Mouse (Mus musculus): ENCODE measurements at regions not wholly inside any gene's neighbourhood (a gene's known extent, or its start where the extent isn't known, plus 50 kb on each side); places are given as distances from the start of the nearest gene placed in this dataset.

DNA sequence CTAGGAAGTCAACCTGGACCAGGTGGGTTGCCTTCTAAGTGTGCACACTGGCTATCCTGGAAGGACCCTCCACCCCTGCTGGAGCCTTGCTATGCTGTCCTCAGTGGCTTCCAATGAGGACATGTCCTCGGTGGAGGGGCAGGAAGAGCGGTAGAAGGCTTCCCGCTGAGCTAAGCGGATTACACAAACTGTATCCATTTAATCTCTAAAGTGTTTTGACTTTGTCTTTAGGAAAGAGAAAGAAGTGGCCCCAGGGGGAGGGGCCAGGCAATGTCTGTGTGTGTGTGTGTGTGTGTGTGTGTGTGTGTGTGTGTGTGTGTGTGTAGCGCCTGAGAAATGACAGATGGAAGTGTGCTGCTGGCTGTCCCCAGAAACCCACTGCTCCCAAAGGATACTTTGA, 71.6 kb upstream of the Zc3h12a start:
- ATAC-seq, result no peak
- Histone ChIP-seq H3K4me1 (replicated peaks; ENCODE audit: control insufficient read depth, insufficient read depth, low read length) (no peaks in the 10 kb centered on the region), H3K4me2 (replicated peaks; ENCODE audit: low read depth) (no peak overlapping the region), H3K9me3 (ENCODE audit: control insufficient read depth) (no peaks in the 10 kb centered on the region), H3K27ac (ENCODE audit: low read depth, low read length) (no peak overlapping the region), H3K4me3 (ENCODE audit: low read depth, low read length) (no peak overlapping the region), H3K9ac (ENCODE audit: low read depth, low read length) (no peak overlapping the region), H3K27me3 (replicated peaks; ENCODE audit: control insufficient read depth, insufficient read depth, low read length) (peaks cover 4% of the 10 kb centered on the region; the same call in 1 of the 2 replicates), H3K36me3 (ENCODE audit: control insufficient read depth, insufficient read depth) (no peaks in the 10 kb centered on the region)
- WGBS, result 40% methylated on average over 5 of the region's 5 CpGs
- no peak for TF ChIP-seq CTCF (IDR thresholded peaks at IDR 0.05; ENCODE audit: low read depth)

DNA sequence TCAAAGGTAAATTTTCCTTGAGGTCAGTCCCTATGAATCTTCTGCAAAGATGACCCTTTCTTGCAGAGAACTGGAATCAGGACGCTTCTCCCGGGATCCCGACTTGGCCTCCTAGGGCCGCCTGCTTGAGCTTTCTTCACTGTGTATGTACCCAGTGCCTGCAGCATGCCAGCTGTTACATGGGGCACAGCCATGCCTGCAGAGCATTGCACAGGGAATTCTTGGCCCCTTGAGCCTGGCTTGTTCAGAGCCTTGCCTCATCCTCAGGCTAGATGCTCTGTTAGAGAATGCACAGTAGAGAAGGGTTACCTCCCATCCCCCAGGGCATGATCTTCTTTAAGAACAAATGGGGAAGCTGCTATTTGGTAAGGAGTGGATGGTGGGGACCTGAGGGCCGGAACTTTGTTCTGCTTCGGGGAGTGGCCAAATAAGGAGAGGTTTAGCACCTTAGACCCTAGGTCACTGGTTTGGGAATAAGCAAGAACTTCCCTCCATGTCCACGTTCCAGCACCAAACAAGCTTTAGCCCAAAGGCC, 68.3 kb upstream of the Zc3h12a start:
- Histone ChIP-seq H3K9ac (ENCODE audit: low read depth, low read length) (no peak overlapping the region), H3K36me3 (ENCODE audit: control insufficient read depth, insufficient read depth) (no peaks in the 10 kb centered on the region), H3K27me3 (replicated peaks; ENCODE audit: control insufficient read depth, insufficient read depth, low read length) (peaks cover 4% of the 10 kb centered on the region; the same call in 1 of the 2 replicates), H3K4me2 (replicated peaks; ENCODE audit: low read depth) (no peak overlapping the region), H3K4me1 (replicated peaks; ENCODE audit: control insufficient read depth, insufficient read depth, low read length) (no peaks in the 10 kb centered on the region), H3K27ac (ENCODE audit: low read depth, low read length) (no peak overlapping the region), H3K4me3 (ENCODE audit: low read depth, low read length) (no peak overlapping the region), H3K9me3 (ENCODE audit: control insufficient read depth) (no peaks in the 10 kb centered on the region)
- 68% methylated on average over 7 of the region's 7 CpGs for WGBS
- no peak for TF ChIP-seq CTCF (IDR thresholded peaks at IDR 0.05; ENCODE audit: low read depth)
- ATAC-seq, result no peak

DNA sequence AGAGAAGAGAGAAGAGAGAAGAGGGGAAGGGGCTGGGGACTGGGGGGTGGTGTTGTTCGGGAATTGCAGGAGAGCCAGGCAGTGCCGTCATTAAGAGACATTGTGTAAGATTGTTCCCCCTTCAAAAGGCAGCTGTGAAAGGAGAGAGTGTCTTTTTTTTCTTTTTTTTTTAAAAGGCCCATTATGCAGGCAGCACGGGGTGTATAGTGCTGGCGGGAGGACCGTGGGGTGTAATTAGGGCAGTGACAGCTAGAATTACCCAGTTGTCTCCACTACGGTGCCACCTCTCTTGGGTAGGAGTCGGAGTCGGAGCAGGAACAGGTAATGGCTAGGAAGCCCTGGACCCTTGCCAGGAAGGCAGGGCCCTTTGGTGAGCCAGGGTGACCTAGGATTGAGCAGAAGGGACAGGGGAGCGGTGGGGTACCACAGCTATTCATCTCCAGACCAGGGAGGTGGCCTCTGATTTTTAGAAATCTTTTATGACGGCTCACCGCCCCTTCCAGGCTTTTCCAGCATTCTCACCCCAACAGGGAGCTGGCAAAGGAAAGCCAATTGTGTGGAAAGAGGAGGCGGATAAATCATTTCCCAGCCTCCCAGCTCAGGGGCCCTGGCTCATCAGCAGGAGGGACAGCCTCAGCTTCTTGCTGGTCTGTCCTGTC, 67.2 kb upstream of the Zc3h12a start:
- 43% methylated on average over 12 of the region's 12 CpGs for WGBS
- Histone ChIP-seq H3K9me3 (ENCODE audit: control insufficient read depth) (no peaks in the 10 kb centered on the region), H3K4me2 (replicated peaks; ENCODE audit: low read depth) (no peak overlapping the region), H3K27ac (ENCODE audit: low read depth, low read length) (no peak overlapping the region), H3K9ac (ENCODE audit: low read depth, low read length) (no peak overlapping the region), H3K36me3 (ENCODE audit: control insufficient read depth, insufficient read depth) (no peaks in the 10 kb centered on the region), H3K4me1 (replicated peaks; ENCODE audit: control insufficient read depth, insufficient read depth, low read length) (no peaks in the 10 kb centered on the region), H3K4me3 (ENCODE audit: low read depth, low read length) (no peak overlapping the region), H3K27me3 (replicated peaks; ENCODE audit: control insufficient read depth, insufficient read depth, low read length) (peaks cover 4% of the 10 kb centered on the region; the same call in 1 of the 2 replicates)
- no peak for ATAC-seq
- TF ChIP-seq CTCF (IDR thresholded peaks at IDR 0.05; ENCODE audit: low read depth), result no peak

DNA sequence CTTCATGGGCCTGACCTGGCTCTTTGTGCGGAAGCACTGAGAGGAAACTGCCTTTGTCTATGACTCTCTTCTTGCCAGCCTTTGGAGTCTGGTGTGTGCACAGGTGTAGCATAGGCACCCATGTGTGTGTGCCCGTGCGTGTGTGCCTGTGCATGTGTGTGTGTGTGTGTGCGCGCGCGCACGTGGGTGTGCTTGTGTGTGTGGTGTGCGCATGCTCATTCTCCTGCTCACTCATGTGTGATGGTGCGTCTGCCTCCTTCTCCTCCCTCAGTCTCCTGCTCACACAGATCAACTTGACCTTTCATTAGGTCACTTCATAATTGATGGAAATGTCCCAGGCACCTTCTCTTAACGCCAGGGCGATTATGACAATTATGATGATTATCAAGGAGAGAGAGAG, 66.7 kb upstream of the Zc3h12a start:
- Histone ChIP-seq H3K9me3 (ENCODE audit: control insufficient read depth) (no peaks in the 10 kb centered on the region), H3K4me3 (ENCODE audit: low read depth, low read length) (no peak overlapping the region), H3K36me3 (ENCODE audit: control insufficient read depth, insufficient read depth) (no peaks in the 10 kb centered on the region), H3K27me3 (replicated peaks; ENCODE audit: control insufficient read depth, insufficient read depth, low read length) (peaks cover 4% of the 10 kb centered on the region; the same call in 1 of the 2 replicates), H3K4me1 (replicated peaks; ENCODE audit: control insufficient read depth, insufficient read depth, low read length) (no peaks in the 10 kb centered on the region), H3K9ac (ENCODE audit: low read depth, low read length) (no peak overlapping the region), H3K4me2 (replicated peaks; ENCODE audit: low read depth) (no peak overlapping the region), H3K27ac (ENCODE audit: low read depth, low read length) (no peak overlapping the region)
- no peak for TF ChIP-seq CTCF (IDR thresholded peaks at IDR 0.05; ENCODE audit: low read depth)
- no peak for ATAC-seq
- WGBS, result 82% methylated on average over 12 of the region's 12 CpGs

DNA sequence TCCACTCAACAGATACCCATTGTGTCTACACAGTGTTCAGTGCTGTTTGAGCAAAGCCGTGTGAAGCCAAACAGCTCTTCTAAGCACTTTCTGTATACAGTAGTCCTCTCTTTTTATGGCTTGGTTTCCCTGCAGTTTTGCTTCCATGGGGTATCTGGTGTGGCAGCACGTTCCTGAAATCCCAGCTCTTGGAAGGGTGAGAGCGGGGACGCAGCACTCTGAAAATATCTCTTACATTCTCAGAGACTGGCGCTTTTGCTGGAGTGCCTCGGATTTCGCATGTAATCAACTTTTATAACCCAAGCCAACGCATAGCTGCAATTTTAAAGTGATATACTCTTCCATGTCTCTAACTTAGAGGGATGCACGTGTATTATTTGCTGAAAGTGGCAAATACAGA, 64.0 kb upstream of the Zc3h12a start:
- H3K9me3 ChIP-seq (ENCODE audit: control insufficient read depth), result no peaks in the 10 kb centered on the region
- no peak overlapping the region for H3K4me2 ChIP-seq (replicated peaks; ENCODE audit: low read depth)
- 47% methylated on average over 9 of the region's 9 CpGs for WGBS
- no peaks in the 10 kb centered on the region for H3K4me1 ChIP-seq (replicated peaks; ENCODE audit: control insufficient read depth, insufficient read depth, low read length)
- no peak overlapping the region for H3K4me3 ChIP-seq (ENCODE audit: low read depth, low read length)
- H3K36me3 ChIP-seq (ENCODE audit: control insufficient read depth, insufficient read depth), result no peaks in the 10 kb centered on the region
- H3K9ac ChIP-seq (ENCODE audit: low read depth, low read length), result no peak overlapping the region
- H3K27ac ChIP-seq (ENCODE audit: low read depth, low read length), result no peak overlapping the region
- no peak for ATAC-seq
- no peak for TF ChIP-seq CTCF (IDR thresholded peaks at IDR 0.05; ENCODE audit: low read depth)
- peaks cover 4% of the 10 kb centered on the region; the same call in 1 of the 2 replicates for H3K27me3 ChIP-seq (replicated peaks; ENCODE audit: control insufficient read depth, insufficient read depth, low read length)

DNA sequence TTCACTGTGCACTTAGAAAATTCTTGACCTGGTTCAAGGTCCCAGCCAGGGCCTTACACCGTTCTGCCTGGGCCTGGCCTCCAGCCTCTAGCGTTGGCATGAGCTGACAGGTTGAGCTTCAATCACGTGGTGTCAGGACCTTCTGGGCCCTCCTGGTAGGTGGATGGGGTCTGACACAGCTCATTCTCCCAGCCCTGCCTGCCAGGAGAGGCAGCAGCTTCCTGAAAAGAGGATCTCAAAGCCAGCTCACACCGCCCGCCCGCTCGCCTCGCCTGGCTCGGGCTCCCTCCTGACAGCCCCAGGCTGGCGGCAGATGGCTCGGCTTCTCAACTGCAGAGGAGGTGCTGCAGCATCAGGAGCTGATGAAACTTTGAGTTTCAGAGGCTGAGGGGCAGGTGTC, 63.4 kb upstream of the Zc3h12a start:
- ATAC-seq, result no peak
- no peaks in the 10 kb centered on the region for H3K36me3 ChIP-seq (ENCODE audit: control insufficient read depth, insufficient read depth)
- peaks cover 4% of the 10 kb centered on the region; the same call in 1 of the 2 replicates for H3K27me3 ChIP-seq (replicated peaks; ENCODE audit: control insufficient read depth, insufficient read depth, low read length)
- 16% methylated on average over 11 of the region's 11 CpGs for WGBS
- H3K9ac ChIP-seq (ENCODE audit: low read depth, low read length), result no peak overlapping the region
- no peak overlapping the region for H3K4me3 ChIP-seq (ENCODE audit: low read depth, low read length)
- H3K4me1 ChIP-seq (replicated peaks; ENCODE audit: control insufficient read depth, insufficient read depth, low read length), result no peaks in the 10 kb centered on the region
- no peak for TF ChIP-seq CTCF (IDR thresholded peaks at IDR 0.05; ENCODE audit: low read depth)
- H3K27ac ChIP-seq (ENCODE audit: low read depth, low read length), result no peak overlapping the region
- no peaks in the 10 kb centered on the region for H3K9me3 ChIP-seq (ENCODE audit: control insufficient read depth)
- H3K4me2 ChIP-seq (replicated peaks; ENCODE audit: low read depth), result no peak overlapping the region
